Mouse (Mus musculus): ENCODE measurements around the gene Myd88. TPM values are rescaled to one million over a fixed set of nuclear protein-coding genes. Genes with fewer than 3 reads are reported as not detected.

The Myd88 gene
- 103 TPM for polyA plus RNA-seq (2017; shearing (Covaris generic))

GRCm38 (mm10) chr9:119340909-119341816, at the start of gene Myd88:
Gene Myd88, minus strand, starts transcription at chr9:119341411.

GRCm38 (mm10) chr9:119365284-119365683, 24.1 kb upstream of the Myd88 start, which contains the start of gene Slc22a14:
Gene Slc22a14, minus strand, starts transcription at chr9:119365553.

GRCm38 (mm10) chr9:119357331-119358057, 16.3 kb upstream of the Myd88 start, which contains the start of gene Xylb:
Gene Xylb, plus strand, starts transcription at chr9:119357381.

GRCm38 (mm10) chr9:119339558-119340211, 1.5 kb downstream of the Myd88 start, which contains the start of gene Acaa1a:
Gene Acaa1a, plus strand, starts transcription at chr9:119339676.

GRCm38 (mm10) chr9:119322289-119323259, 18.6 kb downstream of the Myd88 start, which contains the start of gene Oxsr1:
Gene Oxsr1, minus strand, starts transcription at chr9:119322427.

Other genes with a start within 250 kb of the Myd88 start
- gene Plcd1, start 247.9 kb downstream of the Myd88 start, polyA plus RNA-seq (2017; shearing (Covaris generic)): 5.3 TPM
- gene Dlec1, start 238.9 kb downstream of the Myd88 start, polyA plus RNA-seq (2017; shearing (Covaris generic)): 0.76 TPM
- gene Acaa1b, start 184.3 kb downstream of the Myd88 start, polyA plus RNA-seq (2017; shearing (Covaris generic)): not detected
- gene Gm47289, start 182.2 kb downstream of the Myd88 start, polyA plus RNA-seq (2017; shearing (Covaris generic)): not detected
- gene Slc22a13, start 132.3 kb downstream of the Myd88 start, polyA plus RNA-seq (2017; shearing (Covaris generic)): not detected
- 5.5 TPM for gene Oxsr1, start 19.0 kb downstream of the Myd88 start, polyA plus RNA-seq (2017; shearing (Covaris generic))
- gene Acaa1a, start 1.7 kb downstream of the Myd88 start, polyA plus RNA-seq (2017; shearing (Covaris generic)): 72.2 TPM
- gene Xylb, start 16.0 kb upstream of the Myd88 start, polyA plus RNA-seq (2017; shearing (Covaris generic)): 0.62 TPM
- gene Slc22a14, start 24.1 kb upstream of the Myd88 start, polyA plus RNA-seq (2017; shearing (Covaris generic)): not detected
- gene Acvr2b, start 60.7 kb upstream of the Myd88 start, polyA plus RNA-seq (2017; shearing (Covaris generic)): not detected
- gene Exog, start 103.5 kb upstream of the Myd88 start, polyA plus RNA-seq (2017; shearing (Covaris generic)): 19.3 TPM
- gene Scn5a, start 237.6 kb upstream of the Myd88 start, polyA plus RNA-seq (2017; shearing (Covaris generic)): 0.12 TPM

Data from inflammation-experienced regulatory T-cells, adult 16 weeks (primary cell).